Mouse (Mus musculus): ENCODE data around the gene Cypt4.
"Not testable (repeated sequence)": the region's sequence is repeated elsewhere in the genome, so short reads cannot be mapped to it uniquely, and the experiment has no call there.

Cypt4 gene

GRCm38 (mm10) chr9:24624896-24625295, at the start of gene Cypt4:
Gene Cypt4 (plus strand): TSS chr9:24625196.
- in situ Hi-C loops (cut with MboI; ENCODE audit: low sequenced_read_pairs) = no loop called here

GRCm38 (mm10) chr9:24637341-24637740, 12.3 kb downstream of the Cypt4 start:
- in situ Hi-C loops (cut with MboI; ENCODE audit: low sequenced_read_pairs) = not testable (repeated sequence)

Measured in CH12F3 (cell line).